Mouse (Mus musculus): ENCODE measurements around the gene Slit1. TPM values are rescaled to one million over a fixed set of nuclear protein-coding genes. Genes with fewer than 3 reads are reported as not detected.

Slit1 gene
- total RNA-seq, 2 experiments from 2014 or later = 0.15 TPM; not detected in 1

DNA sequence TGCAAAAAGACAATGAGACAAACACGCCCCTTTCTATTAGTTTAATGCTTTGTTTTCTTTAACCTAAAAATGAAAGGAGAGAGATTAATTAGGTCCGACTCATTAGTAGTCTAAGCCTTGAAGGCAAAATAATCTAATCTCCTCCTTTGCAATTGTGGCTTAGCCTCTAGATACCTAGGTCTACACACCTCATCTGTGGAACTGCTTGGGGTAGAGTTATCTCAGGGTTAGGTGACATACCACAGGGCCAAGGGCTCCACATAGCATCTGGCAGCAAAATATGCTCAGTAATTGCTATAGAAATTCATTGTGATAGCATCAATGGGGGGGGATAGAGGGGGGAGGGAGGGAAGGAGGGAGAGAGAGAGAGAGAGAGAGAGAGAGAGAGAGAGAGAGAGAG lies 18.0 kb downstream of the Slit1 start:
- no peak for ATAC-seq (replicated peaks; ENCODE audit: poor library complexity, severe bottlenecking)

DNA sequence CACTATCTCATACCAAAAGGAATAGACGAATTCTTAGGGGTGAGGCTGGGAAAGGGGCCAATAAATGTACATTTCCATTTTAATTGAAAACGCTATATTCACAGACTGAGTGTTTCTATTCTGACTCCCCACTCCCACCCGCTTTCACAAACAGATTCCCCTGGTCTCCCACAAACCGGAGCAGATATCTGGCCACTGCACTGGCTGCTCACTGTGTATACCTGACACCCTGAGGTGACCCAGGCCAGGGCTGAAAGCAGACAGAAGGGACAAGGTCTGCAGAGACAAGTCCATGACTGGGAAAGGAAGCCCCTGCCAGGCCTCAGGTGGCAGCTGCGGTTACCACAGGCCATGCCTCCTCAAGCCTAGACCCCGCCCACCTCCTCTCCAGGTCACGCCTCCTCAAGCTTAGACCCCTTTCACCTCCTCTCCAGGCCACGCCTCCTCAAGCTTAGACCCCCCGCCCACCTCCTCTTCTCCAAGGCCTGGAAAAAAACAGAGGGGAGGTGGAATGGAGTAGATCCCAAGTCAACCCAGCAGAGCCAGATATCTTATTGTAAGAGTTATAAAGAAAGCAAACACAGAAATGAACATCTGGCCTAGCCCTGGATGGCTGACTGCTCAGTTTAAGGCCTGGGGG lies 18.5 kb downstream of the Slit1 start:
- ATAC-seq (replicated peaks; ENCODE audit: poor library complexity, severe bottlenecking) = no peak

DNA sequence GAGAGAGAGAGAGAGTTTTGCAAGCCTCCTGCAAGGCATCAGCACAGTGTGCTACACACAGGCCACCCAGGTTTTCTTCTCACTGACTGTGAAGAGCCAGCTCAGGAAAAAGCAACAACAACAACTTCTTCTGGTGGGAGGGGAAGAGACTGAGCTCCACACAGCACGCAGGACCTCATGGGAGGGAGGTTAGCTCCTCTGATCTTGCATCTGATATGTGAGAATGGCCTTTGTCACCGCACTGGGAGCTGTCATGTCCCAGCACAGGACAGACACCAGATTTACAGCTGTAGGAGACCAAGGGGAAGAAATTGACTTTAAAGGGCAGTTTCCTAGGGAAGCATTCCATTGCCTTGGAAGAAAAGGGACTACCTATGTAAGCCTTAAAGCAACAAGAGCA lies 20.1 kb downstream of the Slit1 start:
- ATAC-seq (replicated peaks; ENCODE audit: poor library complexity, severe bottlenecking) = no peak

DNA sequence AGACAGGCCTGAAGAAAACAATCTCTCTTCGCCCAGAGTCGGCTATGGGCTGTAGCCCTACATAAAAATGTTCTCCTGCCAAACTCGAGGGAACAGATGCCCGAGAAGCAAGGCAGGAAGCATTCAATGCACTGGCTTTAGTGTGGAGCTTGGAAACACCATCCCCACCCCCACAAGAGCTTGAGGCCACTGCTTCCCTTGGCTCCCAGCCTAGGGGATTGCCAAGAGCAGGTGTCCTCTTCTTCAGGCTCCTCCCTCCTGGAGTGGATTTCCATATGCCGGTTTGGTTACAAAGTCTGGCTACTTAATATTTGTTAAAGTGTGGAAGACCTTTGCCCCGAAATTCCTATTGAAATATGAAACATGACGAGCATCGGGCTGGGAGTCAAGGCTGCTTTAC lies 24.0 kb downstream of the Slit1 start:
- no peak for ATAC-seq (replicated peaks; ENCODE audit: poor library complexity, severe bottlenecking)

DNA sequence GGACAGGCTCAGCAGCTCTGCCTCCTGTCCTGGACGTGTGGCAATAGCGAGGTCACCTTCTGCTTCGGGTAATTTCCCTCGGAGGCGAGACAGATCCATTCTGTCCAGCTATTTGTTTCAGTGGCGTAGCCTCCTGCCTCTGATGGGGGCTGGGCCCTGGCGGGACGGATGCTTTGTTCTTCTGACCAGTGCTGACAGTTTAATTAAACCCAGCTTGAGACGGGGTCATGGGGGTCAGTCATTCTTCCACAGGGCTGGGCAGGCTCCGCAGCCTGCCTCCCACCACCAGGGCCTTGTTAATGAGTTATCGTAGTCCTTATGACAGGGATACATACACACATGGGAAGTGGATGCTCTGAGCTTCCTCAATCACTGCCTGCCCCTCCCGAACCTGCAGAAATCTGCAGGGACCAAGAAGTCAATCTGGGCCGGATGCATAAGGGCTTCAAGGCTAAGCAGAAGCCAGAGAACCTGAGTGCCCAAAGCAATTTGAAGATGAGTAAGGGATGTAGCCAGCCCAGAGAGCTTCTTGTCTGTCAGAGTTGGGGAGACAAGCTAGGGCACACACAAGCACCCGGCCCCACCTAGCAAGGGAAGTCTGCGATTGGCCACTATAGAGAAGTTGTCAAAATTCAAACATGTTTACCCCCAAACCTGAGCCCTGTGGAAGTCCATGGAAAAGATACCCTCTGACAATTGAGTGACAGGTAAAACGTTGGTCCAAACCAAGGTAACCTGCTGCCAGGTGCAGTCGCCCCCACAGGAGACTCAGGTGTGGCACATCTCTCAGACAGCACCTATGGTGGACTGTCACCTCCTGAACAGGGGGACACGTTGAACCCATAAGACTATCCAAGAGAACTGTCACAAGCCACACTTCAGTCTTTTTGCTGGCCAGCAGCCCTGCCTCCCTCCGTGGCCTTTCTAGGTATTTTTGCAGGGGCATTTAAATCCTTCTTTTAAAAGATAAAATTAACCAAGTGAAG lies 26.9 kb downstream of the Slit1 start:
- no peak for ATAC-seq (replicated peaks; ENCODE audit: poor library complexity, severe bottlenecking)

DNA sequence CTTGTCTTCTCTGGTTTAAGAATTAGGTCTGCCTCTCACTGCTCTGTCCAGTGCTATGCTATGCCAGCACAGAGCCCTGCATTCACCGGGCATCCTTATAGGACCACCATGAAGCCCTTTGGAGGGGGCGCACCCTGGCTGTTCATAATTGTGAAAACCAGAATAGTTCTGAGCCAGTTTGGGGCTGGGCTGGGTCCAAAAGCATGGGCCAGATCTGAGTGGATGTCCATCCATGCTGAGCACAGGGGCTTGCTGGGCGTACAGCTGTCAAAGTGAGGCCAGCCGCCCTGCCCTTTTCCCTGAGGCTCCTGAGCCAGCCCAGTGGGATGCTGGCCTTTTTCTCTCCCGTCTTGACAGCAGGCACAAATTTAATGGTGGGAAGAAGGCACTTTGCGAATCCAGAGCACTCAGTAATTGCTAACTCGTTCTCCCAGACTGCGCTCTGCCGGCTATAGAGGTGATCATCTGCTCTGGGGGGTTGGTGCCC lies 29.0 kb downstream of the Slit1 start:
- ATAC-seq (replicated peaks; ENCODE audit: poor library complexity, severe bottlenecking) = no peak

DNA sequence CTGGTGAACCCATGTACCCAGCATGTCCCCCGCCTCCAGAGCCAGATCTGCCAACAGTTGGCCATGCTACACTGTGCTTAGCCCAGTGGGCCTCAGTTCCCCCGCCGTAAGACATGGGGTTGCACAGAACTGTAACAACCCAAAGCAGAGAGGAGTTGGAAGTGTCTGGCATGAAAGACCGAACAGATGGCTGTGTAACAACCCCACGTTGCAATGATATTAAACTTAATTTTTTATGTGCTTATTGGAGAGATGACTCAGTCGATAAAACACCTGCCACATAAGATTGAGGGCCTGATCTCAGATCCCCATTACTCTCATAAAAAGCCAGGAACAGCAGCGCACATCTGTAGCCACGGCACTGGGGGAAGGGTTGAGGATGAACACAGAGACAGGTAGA lies 30.6 kb downstream of the Slit1 start:
- no peak for ATAC-seq (replicated peaks; ENCODE audit: poor library complexity, severe bottlenecking)

DNA sequence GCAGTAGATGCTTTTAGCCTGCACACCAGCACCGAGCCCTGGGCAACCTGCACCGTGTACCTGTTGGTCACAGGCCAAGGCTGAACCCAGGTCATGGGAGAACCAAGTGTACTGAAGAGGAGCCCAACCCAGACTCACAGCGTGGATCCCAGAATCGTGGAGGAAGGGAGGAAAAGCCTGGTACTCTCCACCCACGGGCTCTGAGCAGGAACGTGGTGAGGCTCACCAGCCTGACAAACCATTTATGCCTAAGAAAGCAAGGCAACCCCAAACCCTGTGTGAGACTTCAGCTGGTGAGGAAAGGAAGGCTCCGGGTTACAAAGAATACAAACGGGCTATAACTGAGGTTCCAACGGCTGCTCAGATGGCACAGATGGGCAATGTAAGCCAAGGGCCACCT lies 31.8 kb downstream of the Slit1 start:
- no peak for ATAC-seq (replicated peaks; ENCODE audit: poor library complexity, severe bottlenecking)

DNA sequence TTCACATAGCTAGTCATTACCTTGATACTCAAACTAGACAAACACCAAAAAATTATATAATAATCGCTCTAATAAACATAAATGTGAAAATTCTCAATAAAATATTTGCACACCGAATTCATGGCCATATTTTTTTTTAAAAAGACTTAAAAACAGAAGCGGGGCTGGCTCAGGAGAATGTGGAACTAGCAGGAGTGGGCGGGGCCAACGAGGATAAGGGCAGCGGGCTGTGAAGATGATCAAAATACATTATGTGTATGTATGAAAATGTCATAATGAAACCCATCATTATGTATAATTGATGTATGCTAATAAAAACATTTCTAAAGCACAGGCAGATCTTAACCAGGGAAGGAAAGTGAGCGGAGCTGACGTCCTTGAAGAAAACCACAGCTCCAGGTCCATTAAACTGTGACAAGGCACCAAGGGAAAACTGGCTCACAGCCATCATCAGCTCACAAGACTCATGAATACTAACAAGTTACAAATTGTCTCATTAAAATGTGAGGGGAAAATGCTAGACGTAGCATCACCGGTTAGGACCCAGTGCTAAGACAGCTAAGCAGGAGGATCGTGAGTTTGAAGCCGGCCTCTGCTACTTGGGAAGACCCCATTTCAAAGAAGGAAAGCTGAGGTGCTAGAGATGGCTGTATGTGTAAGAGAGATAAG lies 33.8 kb downstream of the Slit1 start:
- no peak for ATAC-seq (replicated peaks; ENCODE audit: poor library complexity, severe bottlenecking)

DNA sequence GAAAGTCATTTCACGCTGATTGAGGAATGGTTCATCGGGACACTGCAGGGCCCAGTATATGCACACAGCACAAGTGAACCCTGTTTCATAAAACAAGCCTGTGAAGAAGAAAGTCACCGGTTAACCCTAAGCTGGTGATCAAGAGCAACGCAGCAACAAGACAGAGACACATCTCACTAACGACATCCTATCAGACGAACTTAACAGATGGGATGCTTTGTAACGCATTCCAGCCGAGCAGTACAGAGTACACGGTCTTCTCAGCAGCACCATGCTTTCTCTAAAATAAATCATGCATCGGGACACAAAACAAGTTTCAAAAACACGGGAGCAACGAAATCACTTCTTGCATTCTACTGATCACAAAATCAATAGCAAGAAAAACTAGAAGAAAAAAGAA lies 35.6 kb downstream of the Slit1 start:
- ATAC-seq (replicated peaks; ENCODE audit: poor library complexity, severe bottlenecking) = no peak

DNA sequence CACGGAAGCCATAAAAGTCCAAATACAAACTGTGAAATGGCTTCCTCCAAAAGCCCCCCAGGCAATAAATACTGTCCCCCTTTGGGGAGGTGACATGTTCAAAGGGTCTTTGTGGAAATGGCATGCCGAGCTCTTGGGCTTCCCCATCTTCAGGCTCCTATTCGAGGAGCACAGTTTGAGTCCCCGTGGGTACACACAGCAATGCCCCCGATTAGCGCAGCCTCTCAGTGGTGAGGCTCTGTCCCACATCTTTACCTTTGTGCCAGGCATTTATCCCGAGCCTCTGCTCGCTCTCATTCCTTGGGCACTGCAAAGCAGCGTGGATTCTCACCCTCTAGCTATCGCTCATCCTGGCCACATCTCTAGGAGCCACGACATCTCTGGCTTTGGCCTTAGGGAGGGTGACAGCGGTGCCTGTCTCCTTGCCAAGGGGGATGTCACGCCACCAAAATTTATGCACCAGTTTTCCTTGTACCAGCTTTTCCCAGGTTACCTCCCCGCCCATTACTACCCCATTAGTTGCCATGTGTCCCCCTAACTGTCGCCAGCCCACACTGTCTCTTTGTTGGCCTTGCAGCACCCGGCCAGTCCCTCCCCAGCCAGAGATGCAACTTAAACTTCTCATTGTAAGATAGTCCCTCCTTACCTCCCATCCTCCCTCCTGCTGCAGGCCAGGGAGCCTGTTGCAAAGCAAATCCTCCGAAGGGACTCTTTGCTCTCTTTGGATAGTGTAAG lies 37.2 kb downstream of the Slit1 start:
- no peak for ATAC-seq (replicated peaks; ENCODE audit: poor library complexity, severe bottlenecking)

DNA sequence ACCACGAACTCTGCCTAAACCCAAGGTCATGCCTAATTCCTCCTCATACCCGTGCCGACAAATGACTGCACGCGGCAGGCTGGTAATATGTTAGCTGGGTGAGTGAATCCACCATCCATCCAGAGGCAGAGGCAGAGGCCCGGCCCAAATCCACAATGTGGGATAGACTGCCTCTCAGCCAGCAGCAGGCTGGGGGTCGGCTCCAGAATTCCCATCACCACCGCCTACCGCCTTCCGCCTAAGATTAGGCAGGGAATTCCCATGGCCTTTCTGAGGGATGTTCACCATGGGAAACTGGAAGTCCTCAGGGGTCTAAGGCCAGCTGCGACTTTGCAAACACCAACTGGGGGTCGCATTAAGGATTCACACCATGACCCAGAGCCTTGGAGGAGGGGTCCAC lies 38.0 kb downstream of the Slit1 start:
- ATAC-seq (replicated peaks; ENCODE audit: poor library complexity, severe bottlenecking) = no peak

DNA sequence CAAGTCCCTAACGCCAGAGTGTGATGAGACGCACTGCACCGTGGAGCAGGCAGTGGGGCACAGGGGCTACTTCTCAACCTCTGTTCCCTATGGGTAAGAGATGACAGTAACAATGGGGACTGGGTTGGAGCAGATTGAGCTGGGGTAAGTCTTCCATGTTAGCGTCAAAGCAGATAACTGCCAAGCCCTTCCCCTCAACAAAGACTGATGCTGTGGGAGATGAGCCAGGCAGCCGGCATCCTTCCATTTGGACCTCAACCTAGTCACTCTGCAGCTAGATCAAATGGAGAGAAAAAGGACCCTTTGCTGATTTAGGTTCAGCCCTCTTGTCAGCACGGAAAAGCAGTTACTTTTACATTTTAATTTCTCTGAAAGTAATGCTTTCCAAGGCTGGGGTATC lies 40.8 kb downstream of the Slit1 start:
- no peak for ATAC-seq (replicated peaks; ENCODE audit: poor library complexity, severe bottlenecking)

DNA sequence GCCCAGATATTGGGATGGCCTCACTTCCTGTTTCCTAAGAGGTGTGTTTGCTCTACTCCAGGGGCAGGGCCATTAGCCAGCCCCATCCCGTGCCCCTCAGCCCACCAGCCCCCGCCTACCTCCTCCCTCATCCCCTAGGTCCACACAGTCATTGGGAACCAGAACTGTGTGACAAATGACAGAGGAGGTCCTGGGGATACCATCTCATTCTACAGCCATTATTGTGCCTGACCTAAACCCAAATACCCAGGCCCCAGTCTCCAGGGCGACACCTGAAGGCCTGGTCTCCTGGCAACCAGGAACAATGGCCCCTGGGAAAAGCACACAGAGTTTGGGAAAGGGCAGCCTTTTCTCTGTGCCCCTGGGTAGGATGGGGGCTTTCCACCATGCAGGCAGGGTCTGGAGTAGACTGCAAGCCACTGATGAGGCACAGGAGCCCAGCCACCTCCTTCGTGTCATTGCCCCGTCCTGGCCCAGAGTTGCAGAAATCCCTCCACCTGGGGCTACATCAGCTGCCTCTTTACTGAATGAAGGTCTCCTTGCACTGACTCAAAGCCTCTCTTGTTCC lies 44.5 kb downstream of the Slit1 start:
- no peak for ATAC-seq (replicated peaks; ENCODE audit: poor library complexity, severe bottlenecking)

DNA sequence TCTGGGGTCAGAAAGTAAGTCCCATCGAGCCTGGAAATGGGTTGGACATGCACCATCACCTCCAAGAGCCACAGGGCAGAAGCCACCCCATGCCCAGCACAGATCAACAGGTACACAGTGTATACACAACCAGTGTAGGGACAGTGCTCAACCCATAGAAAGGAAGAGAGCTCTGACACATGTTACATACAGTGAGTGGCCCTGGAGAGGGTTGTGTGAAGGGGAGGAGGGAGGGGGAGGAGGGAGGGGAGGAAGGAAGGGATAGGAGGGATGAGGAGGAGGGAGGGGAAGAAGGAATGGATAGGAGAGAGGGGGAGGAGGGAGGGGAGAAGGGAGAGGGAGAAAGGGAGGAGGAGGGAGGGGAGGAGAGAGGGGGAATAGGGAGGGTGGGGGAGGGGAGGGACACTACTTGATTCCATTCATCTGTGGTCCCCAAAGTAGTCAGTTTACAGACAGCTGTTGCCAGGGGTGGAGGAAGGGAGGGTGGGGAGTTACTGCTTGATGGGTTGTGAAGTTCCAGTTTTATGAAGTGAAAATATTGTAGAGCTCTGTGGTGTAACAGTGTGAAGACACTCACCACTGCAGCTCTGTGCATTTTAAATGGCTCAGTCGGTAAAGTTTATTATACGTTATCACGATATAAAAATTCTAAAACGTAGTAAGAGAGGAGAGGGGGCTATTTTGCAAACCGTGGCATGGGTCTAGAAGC lies 45.5 kb downstream of the Slit1 start:
- ATAC-seq (replicated peaks; ENCODE audit: poor library complexity, severe bottlenecking) = no peak

DNA sequence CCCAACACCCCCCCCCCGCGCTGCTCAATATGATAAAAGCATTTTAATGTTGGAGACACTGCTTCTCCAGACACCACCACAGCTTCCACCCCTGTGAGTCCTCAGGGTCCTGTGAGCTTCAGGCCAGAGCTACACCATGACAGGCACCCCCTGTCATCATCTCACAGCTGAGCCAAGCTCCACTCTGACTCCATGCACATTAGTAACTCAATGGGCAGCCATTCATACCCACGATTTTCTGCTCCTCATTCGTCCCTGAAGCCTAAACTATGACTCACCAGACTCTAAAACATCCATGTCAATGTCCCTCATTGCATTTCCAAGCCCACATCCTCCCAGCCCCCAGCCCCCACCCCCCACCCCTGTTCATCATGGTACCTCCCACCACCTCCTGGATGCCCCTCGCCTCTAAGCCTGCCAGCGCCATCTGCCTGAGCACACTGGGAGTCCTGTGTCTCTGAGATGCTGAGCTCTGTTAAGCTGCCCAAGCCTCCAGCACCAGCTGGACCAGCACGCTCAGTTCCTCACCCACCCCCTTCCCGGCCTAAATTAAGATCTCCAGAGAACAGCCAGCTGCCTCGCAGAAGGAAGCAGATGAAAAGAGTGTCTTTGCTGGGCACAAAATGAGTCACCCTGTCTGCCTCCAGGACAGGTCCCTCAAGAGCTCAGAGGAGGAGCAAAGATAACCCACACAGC lies 46.2 kb downstream of the Slit1 start:
- no peak for ATAC-seq (replicated peaks; ENCODE audit: poor library complexity, severe bottlenecking)

DNA sequence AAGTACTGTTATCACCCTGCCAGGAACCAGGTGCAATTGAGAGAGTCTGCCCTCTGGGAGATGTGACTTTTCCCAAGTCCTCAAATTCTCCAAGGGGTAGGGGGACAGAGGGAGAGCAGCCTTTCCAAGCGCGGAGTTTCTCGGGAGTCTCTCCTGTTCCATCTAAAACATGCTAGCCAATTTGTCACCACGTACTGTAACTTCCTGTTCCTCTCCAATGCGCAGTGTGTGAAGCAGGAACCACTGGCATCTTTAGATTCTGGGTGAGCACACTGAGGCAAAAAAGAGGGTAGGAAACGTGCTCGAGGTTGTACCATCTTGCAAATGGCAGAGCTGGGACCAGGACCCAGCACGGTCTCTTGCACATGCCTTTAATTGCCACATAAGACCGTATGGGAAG lies 47.0 kb downstream of the Slit1 start:
- ATAC-seq (replicated peaks; ENCODE audit: poor library complexity, severe bottlenecking) = no peak

DNA sequence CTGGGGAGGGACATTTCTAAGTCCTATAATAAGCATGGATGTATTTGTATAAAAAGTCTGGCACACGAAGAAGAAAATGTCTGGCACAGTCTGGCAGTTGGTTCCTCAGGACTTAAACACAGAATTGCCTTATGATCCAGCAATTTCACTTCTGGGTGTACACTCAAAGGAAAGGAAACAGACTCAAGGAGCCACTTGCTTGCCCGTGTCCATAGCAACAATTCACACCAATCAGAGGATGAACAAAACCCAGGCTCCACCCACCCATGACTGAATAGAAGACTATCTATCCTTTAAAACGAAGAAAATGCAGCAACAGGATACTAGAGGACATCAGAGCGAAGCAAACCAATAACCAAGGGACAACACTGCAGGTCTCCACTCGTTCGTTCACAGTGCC lies 48.4 kb downstream of the Slit1 start:
- no peak for ATAC-seq (replicated peaks; ENCODE audit: poor library complexity, severe bottlenecking)

DNA sequence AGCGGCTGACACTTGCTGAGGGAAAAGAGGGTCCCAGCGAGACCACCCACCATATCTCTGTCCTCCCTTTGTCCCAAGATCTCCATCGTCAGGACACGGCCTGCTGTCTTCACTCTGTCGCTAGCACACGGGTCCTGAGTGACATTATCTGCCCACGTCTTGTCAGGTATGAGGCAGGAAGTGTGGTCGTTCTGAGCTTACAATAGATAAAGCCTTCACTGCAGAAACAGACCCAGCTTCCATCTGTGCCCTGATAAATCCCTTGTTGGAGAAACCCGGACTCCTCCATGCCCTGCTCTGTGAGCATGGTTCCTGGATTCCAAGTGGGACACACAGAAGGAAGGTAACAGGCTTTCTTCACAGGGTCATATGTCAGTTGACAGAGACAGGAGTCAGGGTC lies 48.9 kb downstream of the Slit1 start:
- no peak for ATAC-seq (replicated peaks; ENCODE audit: poor library complexity, severe bottlenecking)
